Mouse (Mus musculus) regulatory T cell (primary cell): ENCODE data around the gene Cldnd2.

Experiments
- in situ Hi-C: fragments of 300-600 bp; cut with MboI, MseI; formaldehyde crosslinking; loops from one replicate; pipeline ENCODE4 v1.15.1; 2025; ENCODE audit warnings: high pct_unique_total_duplicates

The Cldnd2 gene

GRCm38 (mm10) chr7:43490861-43491260 is 50.3 kb downstream of the Cldnd2 start:
- in situ Hi-C loops, result no loop called here
